Mouse (Mus musculus) frontal cortex, adult (tissue): ENCODE measurements at regions not wholly inside any gene's neighbourhood (a gene's known extent, or its start where the extent isn't known, plus 50 kb on each side); places are given as distances from the start of the nearest gene placed in this dataset.
A peak's percentile ranks its signal among the peaks of the same experiment; 100 is the strongest.

Source experiments
- ATAC-seq: cut with Nextera tagmentation; 2 replicates; pipeline ENCODE4 v1.9.2; 2017; ENCODE audit warnings: mild to moderate bottlenecking, moderate library complexity, mixed read lengths; ENCODE audit not compliant: low TSS enrichment

DNA sequence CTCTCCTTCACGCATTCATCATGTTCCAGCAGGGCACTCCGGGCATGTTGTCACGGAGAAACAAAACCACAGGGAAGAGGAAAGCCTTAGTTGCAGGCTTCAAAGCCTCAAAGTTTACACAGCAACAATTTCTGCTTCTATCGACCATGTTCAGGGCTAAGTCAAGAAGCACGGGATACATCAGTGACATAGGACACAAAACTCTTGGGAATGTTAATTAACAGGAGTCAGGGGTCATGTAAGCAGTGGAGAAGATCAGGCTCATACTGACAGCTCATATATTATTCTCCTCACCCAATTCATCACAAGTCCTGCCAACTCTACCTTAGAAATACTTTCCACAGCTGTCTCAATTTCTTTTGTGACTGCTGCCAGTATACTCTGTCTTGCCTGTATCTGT lies 133.0 kb upstream of the Btbd3 start:
- ATAC-seq: no peak

DNA sequence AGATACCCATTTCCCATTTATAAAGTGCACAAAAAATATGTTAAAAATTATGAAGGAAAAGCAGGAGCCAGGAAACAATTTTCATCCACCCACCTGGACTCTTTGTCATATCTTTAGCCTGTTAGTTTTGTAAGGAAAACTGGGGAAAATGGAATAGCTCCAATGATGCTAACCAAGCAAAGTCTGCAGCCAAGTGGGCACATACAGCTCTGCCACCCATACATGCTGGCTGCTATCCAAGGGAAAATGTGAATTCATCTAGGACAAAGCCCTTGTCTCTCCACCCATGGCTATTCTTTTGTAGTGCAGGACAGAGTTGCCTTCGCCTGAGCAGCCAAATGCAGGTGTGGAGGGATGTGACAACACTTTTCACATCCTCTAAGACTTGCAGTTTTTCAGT lies 135.5 kb upstream of the Btbd3 start:
- ATAC-seq: peak; percentile 80

DNA sequence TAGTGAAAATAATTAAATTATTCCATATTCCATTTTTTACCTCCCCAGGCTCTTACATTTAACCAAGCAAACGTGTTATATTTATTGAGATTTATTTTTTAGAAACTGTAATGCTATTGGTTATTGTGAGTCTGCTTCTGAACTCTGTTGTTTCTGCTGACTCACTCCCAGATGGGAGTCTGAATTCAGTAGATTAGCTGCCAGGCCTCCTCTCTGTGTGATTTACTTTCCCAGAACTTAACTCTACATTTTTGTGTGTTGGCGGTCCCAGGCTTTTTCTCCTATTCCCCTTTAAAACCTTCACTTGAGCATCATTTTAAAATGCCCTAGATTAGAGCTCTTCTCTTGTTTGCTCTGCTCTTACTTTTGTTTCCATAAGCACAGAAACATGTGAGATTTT lies 136.2 kb upstream of the Btbd3 start:
- ATAC-seq: peak; percentile 96

DNA sequence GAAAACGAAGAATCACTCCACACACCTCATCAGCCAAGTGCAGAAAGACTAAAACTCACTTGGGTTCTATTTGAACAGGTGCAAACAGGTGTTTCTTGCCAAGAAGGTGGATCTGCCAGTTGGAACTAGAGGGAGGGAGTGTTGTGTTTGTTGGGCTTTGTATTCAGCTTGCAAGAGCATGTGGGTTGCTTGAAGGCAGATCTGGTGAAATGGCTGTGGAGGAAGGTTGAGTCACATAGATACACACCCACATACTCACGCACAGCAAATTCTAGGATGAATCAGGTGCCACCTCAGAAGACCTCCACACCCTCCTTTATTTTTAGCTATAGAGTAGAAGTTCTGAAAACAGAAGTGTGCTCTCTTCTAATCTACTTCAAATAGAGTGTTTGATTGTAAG lies 156.6 kb upstream of the Btbd3 start:
- ATAC-seq: peak; percentile 90

DNA sequence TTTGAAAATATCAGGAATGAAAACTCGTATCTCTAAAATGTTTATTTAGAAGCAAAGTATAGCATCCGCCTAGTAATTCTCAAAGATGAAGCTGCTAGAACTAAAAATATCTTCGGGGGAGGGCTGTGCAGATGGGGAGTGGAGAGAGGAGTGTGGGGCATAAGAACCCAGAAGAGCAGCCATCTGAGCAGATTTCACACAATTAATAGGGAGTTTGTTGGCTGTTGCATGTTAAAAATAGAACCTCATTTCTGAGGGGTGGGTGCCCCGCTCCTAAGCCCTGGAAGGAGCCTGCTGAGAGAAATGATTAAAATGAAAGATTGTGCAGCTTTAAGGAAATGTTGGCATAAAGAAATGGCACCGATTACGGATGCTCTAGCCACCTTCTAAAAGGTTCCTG lies 171.0 kb upstream of the Btbd3 start:
- peak; percentile 88 for ATAC-seq

DNA sequence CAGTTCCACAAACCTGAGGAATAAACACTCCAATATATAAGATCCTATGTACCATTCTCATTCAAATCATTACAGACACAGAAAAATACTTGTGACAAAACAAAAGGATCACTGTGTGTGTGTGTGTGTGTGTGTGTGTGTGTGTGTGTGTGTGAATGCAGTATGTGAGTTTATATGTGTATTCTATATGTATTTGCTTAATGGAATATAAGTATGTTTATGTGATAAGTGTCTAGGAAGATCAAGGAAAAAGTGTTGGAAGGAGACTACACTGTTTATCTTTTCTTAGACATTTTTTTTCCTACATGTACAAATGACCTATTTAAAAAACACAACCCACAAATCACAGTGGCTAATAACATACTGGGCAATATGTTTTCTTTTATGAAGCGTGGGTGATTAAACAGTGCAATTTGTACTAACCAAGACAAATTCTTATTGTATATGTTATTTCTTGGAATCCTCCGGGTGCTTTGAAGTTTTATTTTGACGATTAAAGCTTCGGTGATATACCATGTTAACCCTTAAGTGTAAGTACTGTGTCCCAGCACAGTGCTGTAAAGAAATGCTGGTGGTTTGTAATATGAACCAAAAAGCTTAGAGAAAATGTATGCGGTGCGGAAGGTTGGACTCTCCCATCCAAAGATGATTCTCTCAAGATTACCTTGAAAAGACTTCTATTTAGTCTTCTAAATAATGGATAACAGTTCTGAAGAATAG lies 171.6 kb upstream of the Btbd3 start:
- ATAC-seq: peak; percentile 31; the same call in 1 of the 2 replicates

DNA sequence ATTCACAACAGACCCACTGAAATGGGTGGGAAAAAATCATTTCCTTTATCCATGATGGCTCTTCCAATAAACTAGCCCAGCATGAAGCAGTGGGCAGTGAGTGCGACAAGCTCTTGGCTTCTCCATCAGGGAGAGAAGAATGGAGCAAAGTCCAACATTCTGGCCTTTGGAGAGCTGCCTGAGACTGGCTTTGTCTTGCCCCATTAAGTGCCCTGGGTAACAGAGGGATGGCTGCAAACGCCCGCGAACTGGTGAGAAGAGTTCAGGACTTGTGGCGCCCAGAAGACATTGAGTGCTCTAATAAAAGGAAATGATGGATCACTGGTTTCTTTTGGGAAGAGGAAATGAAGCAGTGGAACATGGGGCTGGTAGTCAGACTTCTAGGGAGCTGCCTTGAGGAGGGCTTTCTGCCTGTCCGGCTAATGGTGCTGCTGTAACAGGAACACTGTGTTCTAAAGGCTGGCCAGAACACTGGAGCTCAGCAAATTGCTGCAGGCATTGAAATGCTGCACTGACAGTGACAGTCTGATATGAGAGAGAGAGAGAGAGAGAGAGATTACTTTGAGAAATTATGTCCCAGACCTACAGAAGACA lies 182.2 kb upstream of the Btbd3 start:
- peak; percentile 72 for ATAC-seq

DNA sequence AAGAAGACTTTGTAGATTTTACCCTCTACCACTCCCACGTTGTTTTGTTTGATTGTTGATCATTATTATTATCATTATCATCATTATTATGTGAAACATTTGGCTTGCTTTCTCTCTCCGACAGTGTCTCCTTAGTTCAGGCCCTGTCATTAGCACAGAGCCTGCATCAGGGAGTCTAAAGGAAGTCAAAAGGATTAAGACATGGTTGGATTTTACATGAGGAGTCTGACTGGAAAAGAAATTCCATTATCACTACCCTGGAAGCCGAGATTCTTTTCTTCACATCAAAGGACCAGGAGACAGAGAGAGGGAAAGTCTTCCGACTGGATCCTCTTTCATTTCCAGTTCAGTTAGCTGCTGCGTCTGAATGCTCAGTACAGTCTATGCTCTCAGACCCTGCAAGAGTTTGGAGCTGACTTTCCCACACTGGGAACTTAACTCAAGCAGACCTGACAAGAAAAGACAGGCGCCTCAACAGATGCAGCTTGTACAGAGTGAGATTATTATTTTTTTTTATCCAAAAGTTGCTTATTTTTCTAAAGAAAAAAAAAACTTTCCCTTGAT lies 184.1 kb upstream of the Btbd3 start:
- ATAC-seq: no peak

DNA sequence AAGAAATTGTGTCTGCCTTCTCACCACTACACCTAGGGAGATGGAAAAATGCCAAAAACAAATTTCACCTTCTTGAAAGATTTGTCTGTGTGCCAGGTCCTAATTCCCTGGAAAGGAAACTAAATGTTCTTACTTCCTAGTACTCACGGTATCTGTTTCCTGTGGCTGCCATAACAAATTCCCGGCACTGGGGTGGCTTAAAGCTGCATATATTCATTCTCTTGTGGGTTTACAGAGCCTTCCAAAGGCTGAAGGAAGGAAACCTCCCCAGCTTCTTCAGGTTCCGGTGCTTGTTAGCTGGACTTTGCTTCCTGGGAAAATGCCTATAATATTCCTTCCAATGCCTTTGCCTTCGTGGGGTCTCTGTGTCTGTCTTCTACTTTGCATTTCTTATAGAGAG lies 203.3 kb upstream of the Btbd3 start:
- no peak for ATAC-seq

DNA sequence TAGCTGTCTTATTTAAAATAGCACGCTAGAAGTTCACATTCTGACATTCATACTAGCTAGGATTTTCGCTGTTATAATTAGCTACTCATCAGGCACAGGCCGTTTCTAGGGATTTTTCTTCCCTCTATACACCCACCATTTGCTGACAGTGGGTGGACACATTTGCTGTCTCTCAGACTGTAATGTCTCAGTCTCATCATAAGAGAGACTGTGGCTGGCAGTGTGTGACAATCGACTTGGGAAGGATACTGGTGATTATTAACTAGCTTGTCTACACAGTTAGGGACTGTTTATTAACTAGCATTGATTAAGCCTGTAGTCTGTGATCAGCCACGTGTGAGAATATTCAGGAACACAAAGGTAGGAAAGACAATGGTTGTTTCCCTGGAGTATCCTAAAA lies 208.0 kb upstream of the Btbd3 start:
- ATAC-seq: peak; percentile 69

DNA sequence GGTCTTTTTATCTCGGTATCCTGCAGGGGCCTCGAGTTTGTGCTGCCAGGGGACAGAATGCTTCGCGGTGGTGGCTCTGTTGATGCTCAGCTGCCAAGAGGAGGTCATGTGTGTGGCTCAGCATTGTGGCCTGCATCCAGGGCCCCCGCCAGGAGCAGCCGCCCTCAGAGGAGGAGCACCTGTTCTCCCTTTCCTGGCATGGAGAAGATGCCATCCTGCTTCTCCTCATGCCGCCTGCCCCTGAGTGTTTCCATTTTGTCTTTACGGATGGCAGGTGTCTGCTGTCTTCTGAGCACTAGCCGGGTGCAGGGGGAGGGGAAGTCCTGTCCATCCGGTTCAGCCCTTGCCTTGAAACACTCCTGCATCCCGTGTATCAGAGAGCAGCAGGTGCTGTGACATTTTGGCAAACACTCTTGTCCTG lies 208.6 kb upstream of the Btbd3 start:
- peak; percentile 80 for ATAC-seq

DNA sequence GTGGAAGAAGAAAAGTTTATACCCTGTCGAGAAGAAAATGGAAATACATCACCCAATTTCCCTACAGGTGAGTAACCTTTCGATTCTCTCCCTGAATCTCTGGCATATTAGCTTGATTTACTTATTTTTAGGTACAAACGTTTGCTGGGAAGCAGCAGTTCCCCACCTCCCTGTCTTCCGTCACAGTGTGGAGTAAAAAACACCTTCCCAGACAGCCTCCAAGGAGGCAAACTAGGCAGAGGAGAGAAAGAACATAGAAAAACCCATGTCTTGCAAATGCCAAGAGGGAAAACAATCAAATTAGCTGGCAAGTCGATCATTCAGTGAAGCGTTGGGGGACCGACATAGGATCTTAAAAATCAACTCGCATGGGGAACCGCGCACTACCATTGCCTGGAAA lies 209.0 kb upstream of the Btbd3 start:
- ATAC-seq: peak; percentile 32

DNA sequence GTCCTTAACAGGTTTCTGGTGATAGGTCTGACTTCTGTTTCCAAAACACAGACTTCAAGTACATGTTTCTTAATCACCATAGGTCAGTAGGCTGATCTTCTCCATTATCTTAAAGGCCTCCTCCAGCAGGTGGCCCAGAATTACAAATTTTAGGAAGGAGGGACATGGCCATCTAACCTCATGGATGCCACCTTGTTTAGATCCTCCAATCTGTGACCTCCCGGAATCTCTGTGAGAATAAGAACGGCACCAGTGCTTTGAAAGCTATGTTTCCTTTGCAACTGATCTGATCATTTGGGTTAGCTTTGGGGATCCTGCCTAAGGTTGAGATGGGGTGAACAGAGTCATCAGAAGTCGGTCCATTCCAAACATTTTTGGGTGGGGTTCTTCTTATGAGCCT lies 209.4 kb upstream of the Btbd3 start:
- ATAC-seq: no peak

DNA sequence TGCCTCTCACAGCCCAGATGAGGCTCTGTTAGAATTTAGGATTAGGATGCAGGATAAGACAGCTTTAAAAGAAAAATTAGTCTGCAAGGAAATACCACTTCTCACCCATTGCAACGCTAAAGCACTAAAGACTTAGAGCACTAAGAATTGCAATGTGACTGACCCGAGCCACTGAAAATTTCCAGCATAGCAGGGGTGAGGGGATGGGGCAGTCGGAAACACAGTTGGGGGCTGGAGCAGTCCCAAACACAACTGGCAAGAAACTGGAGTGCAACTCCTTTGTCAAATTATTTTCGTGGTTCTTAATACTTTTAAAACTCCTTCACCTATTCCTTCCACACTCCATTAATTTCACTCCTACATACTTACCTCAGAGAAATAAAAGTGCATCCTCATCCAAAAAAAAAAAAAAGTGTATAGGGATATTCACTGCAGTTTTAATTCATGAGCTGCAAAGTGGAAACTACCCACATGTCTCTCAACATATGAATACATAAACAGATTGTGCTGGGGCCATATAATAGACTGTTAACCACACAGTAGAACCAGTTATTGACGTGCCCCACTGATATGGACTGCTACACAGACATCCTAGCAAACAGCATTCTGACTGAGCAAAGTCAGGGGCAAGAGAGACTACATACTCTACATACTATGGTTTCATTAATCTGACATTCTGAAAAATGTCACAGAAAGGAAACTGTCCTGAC lies 210.3 kb upstream of the Btbd3 start:
- peak; percentile 34; the same call in 1 of the 2 replicates for ATAC-seq

DNA sequence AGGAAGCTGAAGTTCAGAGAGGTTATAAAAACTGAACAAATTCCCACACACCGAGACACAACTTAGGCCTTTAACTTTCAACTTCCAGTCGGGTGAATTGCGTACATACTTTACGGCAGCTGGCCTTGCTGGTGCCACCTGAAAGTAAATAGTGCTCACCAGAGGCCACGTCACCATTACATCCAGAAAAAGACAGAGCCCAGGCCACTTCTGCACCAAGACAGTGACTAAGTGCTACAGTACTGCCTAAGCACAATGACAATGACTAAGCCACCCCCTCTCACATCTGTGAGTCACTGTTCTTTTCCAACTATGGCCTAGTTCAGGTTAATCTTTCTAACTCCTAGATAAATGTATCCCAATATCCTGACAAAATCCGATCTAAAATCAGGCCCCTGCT lies 215.7 kb upstream of the Btbd3 start:
- peak; percentile 97 for ATAC-seq

DNA sequence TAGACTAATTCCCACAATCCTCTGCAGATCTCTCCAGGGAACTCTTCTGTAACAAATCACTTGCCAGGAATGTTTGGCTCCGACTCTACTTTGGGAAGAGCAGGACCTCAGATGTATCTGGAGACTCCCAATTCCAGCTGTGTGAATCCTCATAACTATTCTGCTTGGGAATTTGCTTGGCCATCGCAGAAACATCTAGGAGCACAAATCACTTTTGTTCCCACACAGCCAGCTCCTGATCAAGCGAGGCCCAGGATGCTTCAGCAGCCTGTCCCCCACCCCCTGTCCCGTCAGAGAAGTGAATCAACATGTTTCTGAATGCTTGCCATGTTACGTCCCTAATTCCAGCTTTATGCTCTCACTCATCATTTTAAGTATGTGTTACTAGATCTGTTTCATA lies 216.1 kb upstream of the Btbd3 start:
- ATAC-seq: peak; percentile 20; the same call in 1 of the 2 replicates

DNA sequence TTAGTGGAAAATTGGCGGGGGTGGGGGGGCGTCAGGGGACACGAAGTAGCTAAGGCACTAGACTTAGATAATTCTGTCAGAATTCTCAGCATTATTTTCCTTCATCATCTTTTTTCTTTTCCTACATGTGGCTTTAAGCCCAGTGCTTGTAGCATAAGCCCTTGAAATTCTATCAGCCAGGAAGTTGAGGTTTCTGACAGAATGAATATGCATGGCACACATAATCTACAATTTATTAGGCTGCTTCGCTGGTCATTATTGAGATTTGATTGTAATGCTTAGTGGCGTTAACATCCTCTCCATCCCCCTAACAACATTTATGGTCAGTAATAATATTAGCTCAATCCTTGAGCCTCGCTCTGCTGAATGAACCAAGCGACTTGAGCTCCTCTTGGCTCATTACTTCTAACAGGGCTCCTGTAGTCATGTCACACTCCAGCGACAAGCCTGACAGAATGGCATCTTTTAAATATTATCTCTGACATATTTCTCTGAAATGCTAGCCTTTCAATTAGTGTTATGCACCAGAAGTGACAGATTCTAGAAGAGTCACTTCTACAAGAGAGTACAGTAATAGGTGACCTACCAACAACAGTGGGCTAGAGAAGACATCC lies 222.1 kb upstream of the Btbd3 start:
- ATAC-seq: peak; percentile 42

DNA sequence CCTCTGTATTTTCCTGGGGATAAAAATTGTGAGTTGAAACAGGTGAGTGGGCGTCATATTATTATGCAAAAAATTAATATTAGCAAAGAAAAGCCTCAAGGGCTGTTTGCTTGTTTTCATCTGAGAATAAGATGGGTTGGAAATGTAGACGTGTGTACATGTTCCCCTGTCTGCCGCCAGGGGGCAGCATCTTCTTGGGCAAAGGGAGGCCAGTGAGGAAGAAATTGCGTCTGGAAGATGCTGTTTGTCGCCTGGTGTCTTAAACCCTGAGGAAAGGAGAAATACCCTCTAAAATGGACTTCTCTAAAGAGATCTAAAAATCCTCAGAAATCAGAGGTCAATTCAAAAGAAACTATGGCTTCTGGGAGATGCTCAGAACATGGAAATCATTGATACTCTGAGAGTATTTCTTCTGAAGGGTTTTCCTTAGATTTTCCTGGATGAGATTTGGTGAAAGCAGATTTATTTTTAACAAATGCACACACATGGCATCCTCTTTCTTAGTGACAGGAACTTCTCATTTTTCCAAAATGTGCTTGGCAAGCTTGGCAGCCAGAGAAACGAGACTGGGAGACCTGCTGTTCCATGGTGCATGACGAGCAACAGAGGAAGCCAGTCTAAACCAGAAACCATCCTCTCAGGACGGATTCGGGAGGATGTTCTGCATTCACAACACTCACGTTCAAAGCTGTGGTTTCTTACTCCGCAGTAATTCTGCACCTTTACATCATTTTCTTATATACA lies 222.8 kb upstream of the Btbd3 start:
- ATAC-seq: peak; percentile 99

DNA sequence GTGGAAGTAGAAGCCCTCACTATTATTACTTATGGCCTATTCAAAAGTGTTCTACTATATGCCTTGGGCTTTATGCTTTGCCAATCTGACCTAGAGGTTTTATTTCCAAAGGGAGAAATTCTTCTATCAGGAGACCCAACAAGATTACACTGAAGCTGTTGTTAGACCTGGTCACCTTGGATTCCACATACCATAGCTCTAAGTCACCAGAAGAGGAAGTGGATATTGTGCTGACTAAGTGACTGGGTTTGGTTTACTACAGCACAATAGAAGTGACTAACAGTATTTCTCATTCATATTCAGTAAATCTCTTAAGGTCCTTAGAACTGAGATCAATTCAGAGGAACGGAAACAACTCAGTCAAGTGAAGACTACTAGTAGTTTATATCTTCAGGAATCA lies 229.0 kb upstream of the Btbd3 start:
- no peak for ATAC-seq

DNA sequence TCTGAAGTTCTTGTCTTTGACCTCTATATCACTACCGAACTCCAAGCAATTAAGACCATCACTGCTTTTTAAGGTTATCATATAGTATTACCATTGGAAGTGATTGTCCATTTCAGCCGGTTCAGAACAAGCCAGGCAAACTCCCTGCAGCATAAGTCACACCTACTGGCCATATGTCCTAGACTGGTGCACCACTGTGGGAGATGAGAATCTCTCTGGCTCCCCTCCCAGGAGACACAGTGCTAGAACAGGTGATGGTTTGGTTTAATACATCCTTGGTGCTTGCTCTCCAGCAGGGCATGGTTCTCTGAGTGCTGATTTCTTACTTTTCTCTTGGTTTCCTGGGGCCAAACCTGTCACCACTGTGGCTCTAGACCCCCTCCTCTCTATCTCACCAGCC lies 232.8 kb upstream of the Btbd3 start:
- ATAC-seq: peak; percentile 64; the same call in 1 of the 2 replicates

DNA sequence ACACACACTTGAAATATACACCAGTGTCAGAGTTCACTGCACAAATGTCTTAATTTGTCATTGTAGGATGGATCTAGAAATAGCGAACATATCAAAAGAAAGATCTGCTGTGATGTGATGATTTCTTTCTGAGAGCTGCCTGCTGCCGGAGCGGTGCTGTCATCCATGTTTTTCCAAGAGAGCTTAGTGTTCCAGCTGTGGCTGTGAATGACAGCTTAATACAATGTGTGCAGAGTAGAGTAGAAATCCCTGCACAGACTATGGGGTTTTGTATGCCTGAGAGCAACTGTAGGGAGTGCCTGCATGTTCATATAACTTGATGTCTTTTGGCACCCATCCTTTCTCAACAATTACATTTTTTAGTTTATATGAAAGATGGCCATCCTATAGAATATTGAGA lies 274.6 kb upstream of the Btbd3 start:
- ATAC-seq: no peak

DNA sequence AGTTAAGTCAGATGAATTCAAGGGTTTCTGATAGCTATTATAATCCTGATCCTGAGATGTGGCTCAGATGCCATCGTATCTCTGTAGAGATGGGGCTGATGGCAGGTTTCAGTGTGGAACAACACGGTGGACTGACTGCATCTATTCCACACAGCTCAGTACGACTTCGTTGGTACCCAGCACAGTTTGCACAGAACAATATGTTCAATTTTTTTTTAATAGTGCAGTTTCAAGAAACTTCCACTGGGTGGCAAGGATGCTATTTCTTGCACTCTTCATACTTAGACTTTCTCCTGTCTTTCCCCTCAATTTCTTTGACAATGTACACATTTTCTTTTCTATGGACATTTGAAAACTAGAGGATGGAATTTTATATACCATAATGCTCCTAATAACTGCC lies 278.6 kb upstream of the Btbd3 start:
- ATAC-seq: peak; percentile 89
